Mouse (Mus musculus): ENCODE measurements around the gene Gm17657.

Gm17657 gene

GRCm38 (mm10) chr17:29488257-29488977 lies 61.0 kb downstream of the Gm17657 start:
- no peak for DNase-seq (ENCODE audit: low read depth, low spot score)

- DNase-seq (ENCODE audit: low read depth, low spot score), result no peak
Observed at GRCm38 (mm10) chr17:29485336-29486233, 63.9 kb downstream of the Gm17657 start.

- DNase-seq (ENCODE audit: low read depth, low spot score), result no peak
Observed at GRCm38 (mm10) chr17:29484431-29484830, 65.0 kb downstream of the Gm17657 start.

GRCm38 (mm10) chr17:29483282-29483681 lies 66.2 kb downstream of the Gm17657 start:
- no peak for DNase-seq (ENCODE audit: low read depth, low spot score)

GRCm38 (mm10) chr17:29482632-29483031 lies 66.8 kb downstream of the Gm17657 start:
- DNase-seq (ENCODE audit: low read depth, low spot score), result no peak

- DNase-seq (ENCODE audit: low read depth, low spot score), result no peak
Observed at GRCm38 (mm10) chr17:29480256-29480655, 69.2 kb downstream of the Gm17657 start.

- DNase-seq (ENCODE audit: low read depth, low spot score), result no peak
Observed at GRCm38 (mm10) chr17:29478271-29478670, 71.2 kb downstream of the Gm17657 start.

- DNase-seq (ENCODE audit: low read depth, low spot score), result no peak
Observed at GRCm38 (mm10) chr17:29477357-29477756, 72.1 kb downstream of the Gm17657 start.

GRCm38 (mm10) chr17:29476461-29476860 lies 73.0 kb downstream of the Gm17657 start:
- DNase-seq (ENCODE audit: low read depth, low spot score), result no peak

- no peak for DNase-seq (ENCODE audit: low read depth, low spot score)
Observed at GRCm38 (mm10) chr17:29475142-29475541, 74.3 kb downstream of the Gm17657 start.

- DNase-seq (ENCODE audit: low read depth, low spot score), result no peak
Observed at GRCm38 (mm10) chr17:29474036-29474435, 75.4 kb downstream of the Gm17657 start.

GRCm38 (mm10) chr17:29473466-29473865 lies 76.0 kb downstream of the Gm17657 start:
- DNase-seq (ENCODE audit: low read depth, low spot score), result no peak
